Mouse (Mus musculus) small intestine, adult 2 months (tissue): ENCODE data around the gene Mrrf.

Experiments
- CTCF ChIP-seq: fragments of 200-500 bp; IDR thresholded peaks from 2 replicates; pipeline ENCODE4 v1.5.1; 2012; ENCODE audit warnings: low read depth, mild to moderate bottlenecking, control low read depth, inconsistent platforms, low read length, moderate library complexity, mixed read lengths; ENCODE audit not compliant: insufficient replicate concordance, insufficient read length; ENCODE audit errors: extremely low read depth
- POLR2A ChIP-seq: fragments of 200-500 bp; IDR thresholded peaks from 2 replicates; pipeline ENCODE4 v1.6.1; 2012; ENCODE audit warnings: low read depth, mild to moderate bottlenecking, control low read depth, inconsistent platforms, low read length, moderate library complexity

DNA sequence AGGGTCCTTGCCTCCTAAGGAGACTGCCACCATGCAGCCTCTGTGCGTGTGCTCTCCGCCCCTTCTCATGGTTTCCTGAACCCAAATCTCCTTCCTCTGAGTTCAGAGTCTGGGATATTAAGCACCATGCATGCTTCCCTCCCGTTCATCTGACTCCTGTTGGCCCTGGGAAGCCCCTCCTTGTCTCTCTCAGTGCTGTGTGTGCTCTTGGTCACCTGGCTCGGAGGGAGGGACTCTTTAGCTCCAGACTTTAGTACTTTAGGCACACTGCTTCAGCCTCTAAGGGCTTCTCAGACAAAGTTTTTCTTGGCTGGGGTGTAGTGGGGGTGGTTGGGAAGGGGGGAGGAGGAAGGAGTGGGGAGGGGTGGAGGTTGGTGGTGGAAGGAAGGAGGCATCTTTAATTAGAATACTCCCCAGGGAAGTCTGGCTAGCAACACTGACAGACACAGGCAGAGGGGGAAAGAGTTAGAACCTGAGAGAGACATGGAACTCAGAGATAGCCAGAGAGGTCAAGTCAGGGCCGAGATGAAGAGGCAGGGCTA lies 81.6 kb downstream of the Mrrf start:
- no peak for TF ChIP-seq CTCF
- no peak for TF ChIP-seq POLR2A
